13 mouse cellular contexts compared by ENCODE assay signal in the genomic region with DNA sequence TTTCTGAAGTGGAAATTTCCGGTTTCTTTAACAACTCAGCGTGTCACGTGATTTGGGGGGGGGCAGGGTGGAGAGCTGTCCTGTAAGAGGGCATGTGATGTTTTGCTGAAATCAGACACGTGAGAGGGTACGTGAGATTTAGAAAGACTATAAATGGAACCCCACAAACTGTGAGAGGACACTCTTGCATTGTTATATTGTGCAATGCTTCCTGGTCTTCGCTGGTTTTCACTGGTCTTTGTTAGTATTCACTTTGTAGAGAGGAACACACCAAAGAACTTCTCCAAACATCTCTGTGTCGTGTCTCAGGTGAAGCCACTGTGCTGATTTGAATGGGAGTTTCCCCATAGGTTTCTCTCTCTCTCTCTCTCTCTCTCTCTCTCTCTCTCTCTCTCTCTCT.
DNase-seq lines count a peak whose midpoint lies in the region; ATAC-seq and TF ChIP-seq lines count a peak whose summit lies in the region.
"Had no signal": no experiment of that assay in that cellular context is flagged by ENCODE, and none has a peak within 500 bp of the region (broad histone marks: within the 10 kb centered on the region; RNA-seq: fewer than 3 reads in every experiment).

No protein-coding gene starts in this region.

- DNase-seq in liver = peak; percentile 16
- no peak for DNase-seq in liver, embryonic 11.5 days (ENCODE audit: low spot score)
- peak; percentile 67 for DNase-seq in liver, postnatal 0 days
- peak; percentile 71 to 88 for DNase-seq in spleen, adult 2 months (ENCODE audit: low read depth in 1 of 2, low spot score in 2 of 2)
- no peak for DNase-seq in right cerebral cortex, postnatal 4 days
- DNase-seq in adrenal gland, adult 2 months = no peak
- DNase-seq: adrenal gland, postnatal 36 days; cerebellum, postnatal 10 days; gastrocnemius, postnatal 10 days had no signal

- H3K9me3 ChIP-seq in liver, embryonic 11.5 days (ENCODE audit: control insufficient read depth, low read length) = no peaks in the 10 kb centered on the region
- no peaks in the 10 kb centered on the region for H3K9me3 ChIP-seq in liver, postnatal 0 days (ENCODE audit: low read length)
- H3K9me3 ChIP-seq in intestine, postnatal 0 days (ENCODE audit: control insufficient read depth) = no peaks in the 10 kb centered on the region
- H3K9me3 ChIP-seq: forebrain, embryonic 15.5 days had no signal

- WGBS in liver, embryonic 11.5 days = 61% methylated on average over 7 of the region's 7 CpGs
- WGBS in liver, postnatal 0 days (ENCODE audit: insufficient replicate concordance) = 49% methylated on average over 7 of the region's 7 CpGs
- 31% methylated on average over 7 of the region's 7 CpGs for WGBS in spleen, adult 2 months
- 82% methylated on average over 7 of the region's 7 CpGs for WGBS in intestine, postnatal 0 days

- no peaks in the 10 kb centered on the region for H3K36me3 ChIP-seq in liver, embryonic 11.5 days (ENCODE audit: control insufficient read depth, insufficient read depth, low read length)
- H3K36me3 ChIP-seq in liver, postnatal 0 days (replicated peaks; ENCODE audit: insufficient read depth, low read length) = no peaks in the 10 kb centered on the region
- no peaks in the 10 kb centered on the region for H3K36me3 ChIP-seq in spleen, adult 2 months (ENCODE audit: control insufficient read depth, insufficient read depth, low read length)
- H3K36me3 ChIP-seq in intestine, postnatal 0 days (ENCODE audit: control insufficient read depth, insufficient read depth) = no peaks in the 10 kb centered on the region
- H3K36me3 ChIP-seq: forebrain, embryonic 15.5 days had no signal

- no peak for TF ChIP-seq EP300 in liver, postnatal 0 days (IDR thresholded peaks at IDR 0.05; ENCODE audit: low read depth)

- no peak for TF ChIP-seq POLR2A in bone marrow macrophage, adult 2 months (IDR thresholded peaks at IDR 0.05; ENCODE audit: borderline replicate concordance, low read depth, low read length)
- no peak for TF ChIP-seq POLR2A in spleen, adult 2 months (IDR thresholded peaks at IDR 0.05; ENCODE audit: low read depth, low read length)

- H3K4me3 ChIP-seq in liver, embryonic 11.5 days (ENCODE audit: low read depth, low read length) = no peak overlapping the region
- H3K4me3 ChIP-seq in bone marrow macrophage, adult 2 months (ENCODE audit: insufficient read depth, low read length) = peak overlapping the region; percentile 48
- H3K4me3 ChIP-seq in liver, postnatal 0 days (ENCODE audit: low read depth, low read length) = no peak overlapping the region
- 0 out of 2 replicates have a peak overlapping the region, but pooled peaks have one; percentile 6 for H3K4me3 ChIP-seq in spleen, adult 2 months (ENCODE audit: extremely low read depth, insufficient read depth, insufficient read length)
- H3K4me3 ChIP-seq in intestine, postnatal 0 days (ENCODE audit: low read depth, low read length) = no peak overlapping the region
- H3K4me3 ChIP-seq: forebrain, embryonic 15.5 days; myocyte had no signal

- no peak for ATAC-seq in liver, embryonic 11.5 days (replicated peaks; ENCODE audit: low FRiP score)
- peak; percentile 73 for ATAC-seq in liver, postnatal 0 days
- ATAC-seq in intestine, postnatal 0 days = no peak
- ATAC-seq: forebrain, embryonic 15.5 days had no signal

- no peak overlapping the region for H3K9ac ChIP-seq in liver, embryonic 11.5 days (ENCODE audit: low read depth, low read length)
- no peak overlapping the region for H3K9ac ChIP-seq in liver, postnatal 0 days (replicated peaks)
- no peak overlapping the region for H3K9ac ChIP-seq in intestine, postnatal 0 days (ENCODE audit: low read depth, low read length)
- H3K9ac ChIP-seq: forebrain, embryonic 15.5 days had no signal

- H3K4me1 ChIP-seq in liver, embryonic 11.5 days (replicated peaks; ENCODE audit: control insufficient read depth, insufficient read depth, low read length) = no peaks in the 10 kb centered on the region
- peaks cover 63% of the 10 kb centered on the region for H3K4me1 ChIP-seq in bone marrow macrophage, adult 2 months (ENCODE audit: control insufficient read depth, insufficient read depth, low read length)
- peaks cover 10% of the 10 kb centered on the region for H3K4me1 ChIP-seq in liver, postnatal 0 days (ENCODE audit: insufficient read depth)
- H3K4me1 ChIP-seq in spleen, adult 2 months (ENCODE audit: control insufficient read depth, insufficient read depth, insufficient read length) = peaks cover 26% of the 10 kb centered on the region
- 0 out of 2 replicates have a peak, but pooled peaks cover 6% of the 10 kb centered on the region for H3K4me1 ChIP-seq in intestine, postnatal 0 days (replicated peaks; ENCODE audit: control insufficient read depth, insufficient read depth, low read length)
- H3K4me1 ChIP-seq: forebrain, embryonic 15.5 days had no signal

- H3K4me2 ChIP-seq in liver, embryonic 11.5 days = no peak overlapping the region
- H3K4me2 ChIP-seq in liver, postnatal 0 days (ENCODE audit: low read depth, low read length) = no peak overlapping the region
- H3K4me2 ChIP-seq in intestine, postnatal 0 days (replicated peaks; ENCODE audit: low read depth) = no peak overlapping the region
- H3K4me2 ChIP-seq: forebrain, embryonic 15.5 days had no signal

- H3K27ac ChIP-seq in liver, embryonic 11.5 days (ENCODE audit: low read depth, low read length) = no peak overlapping the region
- H3K27ac ChIP-seq in bone marrow macrophage, adult 2 months (ENCODE audit: insufficient read depth, low read depth, low read length) = peak overlapping the region; percentile 99
- peak overlapping the region; percentile 74 for H3K27ac ChIP-seq in liver, postnatal 0 days (ENCODE audit: low read depth)
- peak overlapping the region; percentile 86 for H3K27ac ChIP-seq in spleen, adult 2 months (ENCODE audit: insufficient read depth, low read length)
- H3K27ac ChIP-seq in intestine, postnatal 0 days (ENCODE audit: low read depth, low read length) = no peak overlapping the region
- H3K27ac ChIP-seq: forebrain, embryonic 15.5 days had no signal

- no peak for TF ChIP-seq CTCF in bone marrow macrophage, adult 2 months (IDR thresholded peaks at IDR 0.05; ENCODE audit: low read depth, low read length)
- TF ChIP-seq CTCF in liver, postnatal 0 days (IDR thresholded peaks at IDR 0.05; ENCODE audit: low read depth) = no peak
- TF ChIP-seq CTCF in spleen, adult 2 months (IDR thresholded peaks at IDR 0.05; ENCODE audit: extremely low read depth, insufficient read depth, insufficient read length, insufficient replicate concordance) = no peak
- TF ChIP-seq CTCF in intestine, postnatal 0 days (IDR thresholded peaks at IDR 0.05; ENCODE audit: low read depth) = no peak

- H3K27me3 ChIP-seq in liver, embryonic 11.5 days (replicated peaks; ENCODE audit: control insufficient read depth, insufficient read depth, low read length) = no peaks in the 10 kb centered on the region
- H3K27me3 ChIP-seq in liver, postnatal 0 days (ENCODE audit: insufficient read depth, low read length) = no peaks in the 10 kb centered on the region
- H3K27me3 ChIP-seq in spleen, adult 2 months (ENCODE audit: control insufficient read depth, insufficient read depth, low read length) = no peaks in the 10 kb centered on the region
- no peaks in the 10 kb centered on the region for H3K27me3 ChIP-seq in intestine, postnatal 0 days (replicated peaks; ENCODE audit: control insufficient read depth, insufficient read depth, low read length)
- H3K27me3 ChIP-seq: forebrain, embryonic 15.5 days had no signal

Comparison
In these comparisons a context has a peak if more than half of its experiments do, and no peak if none do; other contexts are left out.
1. DNase-seq: peak in liver (single experiment), liver, postnatal 0 days (single experiment) and spleen, adult 2 months (2 of 2); none in liver, embryonic 11.5 days (single experiment), right cerebral cortex, postnatal 4 days (single experiment) and adrenal gland, adult 2 months (single experiment).
2. H3K27ac ChIP-seq: peak in bone marrow macrophage, adult 2 months (single experiment), liver, postnatal 0 days (single experiment) and spleen, adult 2 months (single experiment); none in liver, embryonic 11.5 days (single experiment) and intestine, postnatal 0 days (single experiment).
3. H3K4me3 ChIP-seq: peak in bone marrow macrophage, adult 2 months (single experiment) and spleen, adult 2 months (single experiment); none in liver, embryonic 11.5 days (single experiment), liver, postnatal 0 days (single experiment) and intestine, postnatal 0 days (single experiment).